15 mouse cellular contexts compared by ENCODE assay signal in genomic region chr3:119158670-119159069, GRCm38 (mm10).
"Had no signal": no experiment of that assay in that cellular context is flagged by ENCODE, and none has a peak within 500 bp of the region (broad histone marks: within the 10 kb centered on the region; RNA-seq: fewer than 3 reads in every experiment).

No protein-coding gene starts in this region.

- H3K9ac ChIP-seq: limb, embryonic 13.5 days; liver, embryonic 12.5 days; liver, embryonic 15.5 days; lung, embryonic 15.5 days; midbrain, embryonic 12.5 days had no signal

- ATAC-seq: liver, embryonic 12.5 days; midbrain, embryonic 16.5 days had no signal

- H3K36me3 ChIP-seq: limb, embryonic 10.5 days; limb, embryonic 13.5 days; liver, embryonic 12.5 days; liver, embryonic 15.5 days; lung, embryonic 15.5 days; midbrain, embryonic 12.5 days had no signal

- H3K27ac ChIP-seq: kidney, postnatal 0 days; limb, embryonic 10.5 days; limb, embryonic 13.5 days; liver, embryonic 12.5 days; liver, embryonic 15.5 days; lung, embryonic 15.5 days; midbrain, embryonic 12.5 days had no signal

- DNase-seq: kidney, postnatal 36 days; liver; lung, adult 18-20 months; lung, postnatal 10 days; lung, postnatal 36 days; thymus, adult 18-20 months; thymus, postnatal 36 days had no signal

- H3K4me1 ChIP-seq: liver, embryonic 12.5 days; liver, embryonic 15.5 days; lung, embryonic 15.5 days had no signal

- H3K27me3 ChIP-seq: limb, embryonic 13.5 days; liver, embryonic 12.5 days; liver, embryonic 15.5 days; lung, embryonic 15.5 days had no signal

- H3K4me3 ChIP-seq: limb, embryonic 10.5 days; limb, embryonic 13.5 days; liver, embryonic 12.5 days; liver, embryonic 15.5 days; lung, embryonic 15.5 days; midbrain, embryonic 12.5 days had no signal

- H3K9me3 ChIP-seq: limb, embryonic 10.5 days; limb, embryonic 13.5 days; liver, embryonic 15.5 days; lung, embryonic 15.5 days; midbrain, embryonic 12.5 days had no signal

- H3K4me2 ChIP-seq: limb, embryonic 13.5 days; liver, embryonic 12.5 days; liver, embryonic 15.5 days; lung, embryonic 15.5 days; midbrain, embryonic 12.5 days had no signal
